Mouse (Mus musculus) liver, embryonic 16.5 days (tissue): ENCODE measurements around the gene Chga. TPM values are rescaled to one million over a fixed set of nuclear protein-coding genes. Genes with fewer than 3 reads are reported as not detected.

Experiments
- ATAC-seq: fragments of 200-750 bp; cut with Nextera tagmentation; 2 replicates; pipeline ENCODE4 v1.8.0; 2017; ENCODE audit warnings: low read depth, mild to moderate bottlenecking, moderate number of reproducible peaks, moderate library complexity
- H3K27ac ChIP-seq: fragments of 300-500 bp; sonication (generic); 2 replicates; pipeline ENCODE4 v1.5.1; 2014; ENCODE audit warnings: mild to moderate bottlenecking, low read length
- H3K27me3 ChIP-seq: fragments of 300-500 bp; sonication (generic); 2 replicates; pipeline ENCODE4 v1.6.1; 2014; ENCODE audit warnings: low read depth, low read length, mixed read lengths; ENCODE audit not compliant: control insufficient read depth, insufficient read depth
- H3K36me3 ChIP-seq: fragments of 300-500 bp; sonication (generic); 2 replicates; pipeline ENCODE4 v1.6.1; 2014; ENCODE audit warnings: mild to moderate bottlenecking; ENCODE audit not compliant: control insufficient read depth, insufficient read depth
- H3K4me1 ChIP-seq: fragments of 300-500 bp; sonication (generic); 2 replicates; pipeline ENCODE4 v1.6.1; 2014; ENCODE audit warnings: low read depth, low read length, mixed read lengths; ENCODE audit not compliant: control insufficient read depth
- H3K4me2 ChIP-seq: fragments of 300-500 bp; sonication (generic); 2 replicates; pipeline ENCODE4 v1.6.1; 2014; ENCODE audit warnings: low read depth, low read length, mixed read lengths
- H3K4me3 ChIP-seq: fragments of 300-500 bp; sonication (generic); 2 replicates; pipeline ENCODE4 v1.5.1; 2014; ENCODE audit warnings: low read depth, mild to moderate bottlenecking, low read length
- H3K9ac ChIP-seq: fragments of 300-500 bp; sonication (generic); 2 replicates; pipeline ENCODE4 v1.6.1; 2014; ENCODE audit warnings: low read depth, low read length
- H3K9me3 ChIP-seq: fragments of 300-500 bp; sonication (generic); replicated peaks from 2 replicates; pipeline ENCODE4 v1.6.1; 2016; ENCODE audit warnings: low read length; ENCODE audit not compliant: control insufficient read depth
- WGBS: fragments of 180-500 bp; shearing (Covaris S2); extraction: QIAGEN DNeasy Blood & Tissue Kit; methylation state at CpG from one replicate; pipeline ENCODE4 v1.1.7; 2014; ENCODE audit not compliant: insufficient replicate concordance; 5-methylcytosine and 5-hydroxymethylcytosine counted together
- polyA plus RNA-seq: library from polyadenylated mRNA; unstranded; fragments of >200 nt; fragmentation: Nextera tagmentation; extraction: Ambion mirVana; gene quantifications from 2 replicates; pipeline ENCODE4 v1.2.1, GENCODE M21; 2015

Chga gene
- polyA plus RNA-seq, 1 experiment from 2014 or later, result 2.2 TPM

DNA sequence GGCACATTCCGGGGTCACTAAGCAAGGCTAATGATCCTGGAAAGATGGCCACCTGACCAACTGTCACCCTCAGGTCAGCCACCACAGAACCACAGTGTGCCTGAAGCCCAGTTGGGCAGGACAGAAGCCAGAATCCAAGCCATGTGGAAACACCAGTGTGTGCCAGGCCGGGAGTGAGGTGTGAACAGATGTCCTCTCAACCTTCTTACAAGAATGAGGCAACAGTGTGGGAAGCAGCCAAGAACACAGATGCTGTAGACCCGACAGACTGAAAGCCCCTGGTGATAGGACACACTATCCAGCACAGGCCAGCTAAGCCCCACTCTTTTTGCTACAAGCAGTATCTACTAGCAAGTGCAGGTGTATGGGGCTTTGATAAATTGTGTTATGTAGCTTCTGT, 30.6 kb downstream of the Chga start:
- H3K4me3 ChIP-seq, result no peak overlapping the region
- H3K27ac ChIP-seq, result no peak overlapping the region
- 62% methylated on average over 3 of the region's 3 CpGs for WGBS

DNA sequence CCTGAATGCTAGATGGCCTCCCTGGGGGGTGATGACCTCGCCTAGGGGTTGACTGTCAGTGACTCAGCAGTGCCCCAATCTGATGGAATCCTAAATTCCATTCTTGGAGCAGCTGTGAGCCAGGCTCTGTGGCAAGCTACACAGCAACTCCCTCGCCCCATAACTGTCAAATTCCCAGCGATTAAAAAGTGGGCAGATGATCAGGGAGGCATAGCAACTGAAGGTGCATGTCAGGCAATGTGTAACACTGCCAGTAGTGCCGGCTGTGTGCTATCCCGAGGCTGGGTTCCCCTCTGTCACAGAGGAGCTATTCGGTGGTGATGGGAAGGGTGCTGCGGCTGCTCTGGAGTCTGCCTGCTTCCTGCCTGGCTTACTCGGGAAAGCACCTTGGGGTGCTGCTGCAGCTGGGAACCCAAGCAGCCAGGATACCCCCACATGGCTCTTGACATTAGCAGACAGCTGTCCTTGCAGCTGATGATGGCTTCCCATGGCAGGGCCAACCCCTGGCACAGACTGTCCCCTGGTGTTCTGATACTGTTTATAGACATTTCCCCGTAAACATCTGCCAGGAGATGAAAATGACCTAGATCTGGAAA, 31.6 kb downstream of the Chga start:
- H3K9me3 ChIP-seq, result no peaks in the 10 kb centered on the region
- WGBS, result 62% methylated on average over 9 of the region's 9 CpGs

More for the DNA sequence above, 30.6 kb downstream of the Chga start:
- Histone ChIP-seq H3K4me1 (no peaks in the 10 kb centered on the region), H3K27me3 (no peaks in the 10 kb centered on the region), H3K9me3 (no peaks in the 10 kb centered on the region), H3K9ac (no peak overlapping the region), H3K4me2 (no peak overlapping the region), H3K36me3 (no peaks in the 10 kb centered on the region)
- ATAC-seq, result no peak

DNA sequence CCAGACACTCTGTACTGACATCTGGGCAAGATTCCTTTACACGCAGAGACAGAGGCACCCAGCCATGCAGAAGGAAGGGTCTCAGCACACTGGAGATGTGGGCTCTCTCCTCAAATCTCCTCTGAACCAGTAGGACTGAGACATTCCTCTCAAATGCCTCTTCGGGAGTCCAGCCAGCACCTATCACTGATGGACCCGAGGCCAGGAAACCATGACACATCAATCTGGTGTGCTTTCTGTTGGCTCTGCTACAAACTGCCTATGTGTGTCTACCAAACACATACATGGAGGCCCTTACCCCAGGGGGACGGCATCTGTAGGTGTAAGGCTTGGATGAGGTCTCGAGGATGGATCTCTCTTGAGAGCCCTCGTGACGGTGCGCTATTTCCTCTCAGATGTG, 32.3 kb downstream of the Chga start:
- no peak overlapping the region for H3K9ac ChIP-seq
- H3K4me2 ChIP-seq, result no peak overlapping the region
- no peak for ATAC-seq
- no peak overlapping the region for H3K4me3 ChIP-seq
- H3K36me3 ChIP-seq, result no peaks in the 10 kb centered on the region
- H3K27ac ChIP-seq, result no peak overlapping the region
- no peaks in the 10 kb centered on the region for H3K27me3 ChIP-seq
- H3K9me3 ChIP-seq, result no peaks in the 10 kb centered on the region
- 76% methylated on average over 8 of the region's 8 CpGs for WGBS
- H3K4me1 ChIP-seq, result no peaks in the 10 kb centered on the region

More for the DNA sequence above, 31.6 kb downstream of the Chga start:
- no peak overlapping the region for H3K4me2 ChIP-seq
- H3K27me3 ChIP-seq, result no peaks in the 10 kb centered on the region
- no peaks in the 10 kb centered on the region for H3K4me1 ChIP-seq
- no peaks in the 10 kb centered on the region for H3K36me3 ChIP-seq
- no peak overlapping the region for H3K9ac ChIP-seq
- no peak for ATAC-seq
- no peak overlapping the region for H3K27ac ChIP-seq
- no peak overlapping the region for H3K4me3 ChIP-seq

DNA sequence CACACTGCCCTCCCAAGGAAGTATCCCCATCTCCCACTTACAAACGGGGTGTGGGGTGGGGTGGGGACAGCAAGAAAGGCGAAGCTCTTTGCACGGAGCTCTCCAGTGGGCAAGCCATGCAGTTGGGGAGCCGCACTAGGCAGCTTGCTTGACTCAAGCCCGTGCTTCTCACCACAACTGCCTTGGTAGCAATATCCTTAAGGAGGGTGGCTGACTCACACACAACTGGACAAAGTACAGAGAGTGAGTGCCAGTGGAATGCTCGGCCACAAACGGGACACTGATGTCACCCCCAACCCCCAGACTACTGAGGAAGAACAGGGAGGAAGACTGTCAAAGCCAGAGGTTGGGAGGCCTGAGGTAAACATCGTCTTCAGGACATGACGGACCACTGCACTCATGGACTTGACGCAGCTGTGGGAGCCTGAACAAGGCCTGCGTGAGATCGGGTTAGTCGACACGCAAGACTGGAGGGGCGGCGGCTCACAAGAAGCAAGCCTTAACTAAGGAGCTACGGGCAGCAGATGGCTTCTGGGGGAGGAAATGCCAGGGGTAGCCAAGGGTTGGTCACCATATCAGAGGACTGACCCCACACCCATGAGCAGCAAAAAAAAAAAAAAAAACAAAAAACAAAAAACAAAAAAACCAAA, 36.1 kb downstream of the Chga start:
- WGBS, result 79% methylated on average over 17 of the region's 17 CpGs

DNA sequence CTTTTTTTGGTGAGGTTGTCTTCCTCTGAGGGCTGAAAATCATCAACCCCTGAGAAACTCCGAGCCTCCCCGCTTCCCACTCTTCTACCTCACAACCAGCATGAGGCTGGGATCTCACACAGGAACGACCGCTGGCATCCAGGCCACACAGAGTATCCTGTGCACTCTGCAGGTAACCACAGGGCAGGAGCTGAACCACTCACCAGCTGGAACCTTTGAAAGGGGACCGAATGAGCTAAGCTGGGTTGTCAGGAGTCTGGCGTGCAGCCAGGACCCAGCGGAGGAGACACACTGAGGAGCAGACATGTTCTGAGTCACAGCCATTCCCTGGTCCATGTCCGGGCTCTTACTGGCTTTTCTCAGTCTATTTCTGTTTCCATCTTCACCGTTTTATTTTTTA, 38.9 kb downstream of the Chga start:
- WGBS, result 63% methylated on average over 9 of the region's 9 CpGs
- Histone ChIP-seq H3K9ac (no peak overlapping the region), H3K27ac (no peak overlapping the region), H3K4me1 (no peaks in the 10 kb centered on the region), H3K4me2 (no peak overlapping the region), H3K9me3 (no peaks in the 10 kb centered on the region; the same call in 1 of the 2 replicates), H3K36me3 (no peaks in the 10 kb centered on the region), H3K27me3 (no peaks in the 10 kb centered on the region), H3K4me3 (no peak overlapping the region)
- ATAC-seq, result no peak

More for the DNA sequence above, 36.1 kb downstream of the Chga start:
- Histone ChIP-seq H3K4me1 (no peaks in the 10 kb centered on the region), H3K9ac (no peak overlapping the region), H3K4me2 (no peak overlapping the region), H3K27ac (no peak overlapping the region), H3K9me3 (no peaks in the 10 kb centered on the region), H3K4me3 (no peak overlapping the region), H3K27me3 (no peaks in the 10 kb centered on the region), H3K36me3 (no peaks in the 10 kb centered on the region)
- ATAC-seq, result no peak

- no peak for ATAC-seq
- Histone ChIP-seq H3K27ac (no peak overlapping the region), H3K4me3 (no peak overlapping the region), H3K9ac (no peak overlapping the region), H3K9me3 (no peaks in the 10 kb centered on the region; the same call in 1 of the 2 replicates), H3K4me1 (no peaks in the 10 kb centered on the region), H3K4me2 (no peak overlapping the region), H3K36me3 (no peaks in the 10 kb centered on the region), H3K27me3 (no peaks in the 10 kb centered on the region)
- 73% methylated on average over 9 of the region's 9 CpGs for WGBS
Observed at GRCm38 (mm10) chr12:102594627-102595026, 39.9 kb downstream of the Chga start.

- WGBS, result 58% methylated on average over 7 of the region's 7 CpGs
Observed at GRCm38 (mm10) chr12:102596410-102596809, 41.6 kb downstream of the Chga start.

GRCm38 (mm10) chr12:102597466-102597865, 42.7 kb downstream of the Chga start:
- WGBS, result 63% methylated on average over 4 of the region's 4 CpGs
- Histone ChIP-seq H3K27ac (no peak overlapping the region), H3K36me3 (no peaks in the 10 kb centered on the region), H3K9me3 (no peaks in the 10 kb centered on the region; the same call in 1 of the 2 replicates), H3K4me3 (no peak overlapping the region), H3K9ac (no peak overlapping the region), H3K4me2 (no peak overlapping the region), H3K4me1 (no peaks in the 10 kb centered on the region), H3K27me3 (no peaks in the 10 kb centered on the region)
- no peak for ATAC-seq

More at GRCm38 (mm10) chr12:102596410-102596809, 41.6 kb downstream of the Chga start:
- no peak for ATAC-seq
- Histone ChIP-seq H3K27ac (no peak overlapping the region), H3K4me3 (no peak overlapping the region), H3K4me2 (no peak overlapping the region), H3K9ac (no peak overlapping the region), H3K36me3 (no peaks in the 10 kb centered on the region), H3K4me1 (no peaks in the 10 kb centered on the region), H3K27me3 (no peaks in the 10 kb centered on the region), H3K9me3 (no peaks in the 10 kb centered on the region; the same call in 1 of the 2 replicates)

GRCm38 (mm10) chr12:102598535-102598934, 43.8 kb downstream of the Chga start:
- no peak overlapping the region for H3K4me3 ChIP-seq
- H3K9ac ChIP-seq, result no peak overlapping the region
- no peaks in the 10 kb centered on the region for H3K27me3 ChIP-seq
- no peaks in the 10 kb centered on the region for H3K4me1 ChIP-seq
- no peak overlapping the region for H3K27ac ChIP-seq
- H3K9me3 ChIP-seq, result no peaks in the 10 kb centered on the region; the same call in 1 of the 2 replicates
- no peak overlapping the region for H3K4me2 ChIP-seq
- H3K36me3 ChIP-seq, result no peaks in the 10 kb centered on the region
- WGBS, result 80% methylated on average over 3 of the region's 3 CpGs
- ATAC-seq, result no peak
